Mouse (Mus musculus) forebrain, embryonic 14.5 days (tissue): ENCODE data around the gene Thrap3. TPM values are rescaled to one million over a fixed set of nuclear protein-coding genes. Genes with fewer than 3 reads are reported as not detected.

Source experiments
- ATAC-seq: fragments of 200-750 bp; cut with Nextera tagmentation; 2 replicates; pipeline ENCODE4 v1.8.0; 2017; ENCODE audit warnings: mild to moderate bottlenecking, moderate library complexity
- DNase-seq: peaks from one replicate; pipeline ENCODE4 v3.0.0-alpha.2; 2015; ENCODE audit warnings: low spot score
- H3K27ac ChIP-seq: fragments of 300-500 bp; sonication (generic); 2 replicates; pipeline ENCODE4 v1.5.1; 2014; ENCODE audit warnings: low read depth, mild to moderate bottlenecking, control low read depth, low read length, moderate library complexity
- H3K27me3 ChIP-seq: fragments of 300-500 bp; sonication (generic); replicated peaks from 2 replicates; pipeline ENCODE4 v1.6.1; 2014; ENCODE audit warnings: low read length, control low read depth, mixed read lengths; ENCODE audit not compliant: control insufficient read depth, insufficient read depth
- H3K36me3 ChIP-seq: fragments of 300-500 bp; sonication (generic); 2 replicates; pipeline ENCODE4 v1.6.1; 2014; ENCODE audit warnings: low read length, control low read depth; ENCODE audit not compliant: control insufficient read depth, insufficient read depth
- H3K4me1 ChIP-seq: fragments of 300-500 bp; sonication (generic); 2 replicates; pipeline ENCODE4 v1.6.1; 2014; ENCODE audit warnings: antibody characterized with exemption, low read length, control low read depth; ENCODE audit not compliant: control insufficient read depth, insufficient read depth
- H3K4me2 ChIP-seq: fragments of 300-500 bp; sonication (generic); 2 replicates; pipeline ENCODE4 v1.6.1; 2014; ENCODE audit warnings: mild to moderate bottlenecking, control low read depth, low read length
- H3K4me3 ChIP-seq: fragments of 300-500 bp; sonication (generic); 2 replicates; pipeline ENCODE4 v1.5.1; 2014; ENCODE audit warnings: low read depth, low read length, control low read depth
- H3K9ac ChIP-seq: fragments of 300-500 bp; sonication (generic); 2 replicates; pipeline ENCODE4 v1.6.1; 2014; ENCODE audit warnings: mild to moderate bottlenecking, low read length, control low read depth, moderate library complexity
- H3K9me3 ChIP-seq: fragments of 300-500 bp; sonication (generic); replicated peaks from 2 replicates; pipeline ENCODE4 v1.6.1; 2016; ENCODE audit warnings: low read length, control low read depth, mixed read lengths; ENCODE audit not compliant: control insufficient read depth
- WGBS: fragments of 180-500 bp; shearing (Covaris S2); extraction: QIAGEN DNeasy Blood & Tissue Kit; methylation state at CpG from one replicate; pipeline ENCODE4 v1.1.7; 2014; 5-methylcytosine and 5-hydroxymethylcytosine counted together
- polyA plus RNA-seq: library from polyadenylated mRNA; unstranded; fragments of >200 nt; fragmentation: Nextera tagmentation; extraction: Ambion mirVana; gene quantifications from 2 replicates; pipeline ENCODE4 v1.2.1, GENCODE M21; 2014

Thrap3 gene
- polyA plus RNA-seq, 1 experiment from 2014 or later, result 128 TPM

DNA sequence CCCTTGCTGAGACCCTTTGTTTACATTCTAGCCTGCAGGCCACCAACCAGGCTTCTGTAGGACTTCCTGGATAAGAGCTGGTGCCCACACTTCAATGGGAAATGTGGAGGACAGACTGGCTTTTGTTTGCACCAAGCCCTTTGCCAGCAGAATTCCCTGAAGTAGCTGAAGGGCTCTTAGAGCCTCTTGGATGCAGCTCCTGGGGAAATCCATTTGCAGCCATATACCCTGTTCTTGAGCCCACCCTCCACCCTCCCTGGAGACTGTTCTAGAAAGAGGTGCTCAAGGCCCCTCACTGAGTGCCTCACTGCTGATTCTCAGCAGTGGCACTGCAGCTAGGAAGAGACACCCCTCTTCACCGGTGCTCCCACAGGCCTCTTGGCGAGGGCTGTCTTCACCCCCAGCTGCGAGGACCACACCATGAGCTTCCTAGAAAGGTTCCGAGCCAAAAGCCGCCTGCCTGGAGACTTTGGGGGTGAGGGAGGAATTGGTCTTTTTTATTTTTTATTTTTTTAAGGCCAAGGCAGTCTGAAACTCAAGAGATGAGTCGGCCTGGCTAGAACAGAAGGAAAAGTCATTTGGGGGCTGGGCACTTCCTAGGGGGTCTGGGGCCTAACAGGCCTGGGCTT lies 69.8 kb downstream of the Thrap3 start:
- WGBS, result 84% methylated on average over 6 of the region's 6 CpGs
- no peaks in the 10 kb centered on the region for H3K27me3 ChIP-seq
- H3K4me2 ChIP-seq, result no peak overlapping the region
- no peak overlapping the region for H3K4me3 ChIP-seq
- DNase-seq, result no peak
- no peak for ATAC-seq
- no peak overlapping the region for H3K9ac ChIP-seq
- H3K4me1 ChIP-seq, result peaks cover 4% of the 10 kb centered on the region
- no peak overlapping the region for H3K27ac ChIP-seq
- H3K9me3 ChIP-seq, result no peaks in the 10 kb centered on the region
- H3K36me3 ChIP-seq, result peaks cover 63% of the 10 kb centered on the region

DNA sequence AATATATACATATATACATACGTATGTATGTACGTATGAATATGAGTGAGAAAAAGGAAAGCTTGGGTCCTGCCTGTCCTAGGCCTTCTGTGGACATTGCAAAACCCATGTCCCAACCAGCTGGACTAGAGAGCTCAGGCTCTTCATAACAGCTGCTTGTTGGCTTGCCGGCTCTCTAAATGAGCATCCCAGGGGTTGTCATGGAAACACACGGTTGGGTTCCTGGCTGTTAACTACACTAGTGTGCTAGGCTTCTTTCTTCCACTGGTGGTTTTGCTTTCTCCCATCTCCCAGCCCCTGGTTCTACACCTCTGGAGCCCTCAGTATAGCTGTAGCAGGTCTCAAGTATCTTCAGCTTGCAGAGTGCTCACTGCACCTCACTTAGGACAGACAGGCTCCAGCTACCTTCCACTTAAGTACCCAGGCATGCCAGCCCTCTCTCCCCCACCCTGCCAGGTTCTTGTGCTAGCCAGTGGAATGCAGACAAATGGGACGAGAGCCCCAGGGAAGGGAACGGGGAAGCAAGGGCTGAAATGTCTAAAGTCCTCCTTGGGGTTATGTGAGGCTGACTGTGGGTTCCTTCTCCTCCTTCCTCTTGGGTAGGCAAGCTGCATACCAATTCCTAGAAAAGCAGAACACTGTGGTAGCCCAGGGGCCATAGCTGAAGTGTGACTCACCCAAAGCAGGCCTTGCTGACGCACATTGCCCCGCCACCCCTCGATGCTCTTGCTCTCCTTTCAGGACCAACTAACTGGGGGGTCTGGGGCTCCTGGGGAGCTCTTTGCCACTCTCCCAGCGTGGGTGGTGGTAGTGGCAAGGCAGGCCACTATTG lies 71.1 kb downstream of the Thrap3 start:
- peak; percentile 77 for DNase-seq
- H3K27ac ChIP-seq, result peak overlapping the region; percentile 56; the same call in 1 of the 2 replicates

DNA sequence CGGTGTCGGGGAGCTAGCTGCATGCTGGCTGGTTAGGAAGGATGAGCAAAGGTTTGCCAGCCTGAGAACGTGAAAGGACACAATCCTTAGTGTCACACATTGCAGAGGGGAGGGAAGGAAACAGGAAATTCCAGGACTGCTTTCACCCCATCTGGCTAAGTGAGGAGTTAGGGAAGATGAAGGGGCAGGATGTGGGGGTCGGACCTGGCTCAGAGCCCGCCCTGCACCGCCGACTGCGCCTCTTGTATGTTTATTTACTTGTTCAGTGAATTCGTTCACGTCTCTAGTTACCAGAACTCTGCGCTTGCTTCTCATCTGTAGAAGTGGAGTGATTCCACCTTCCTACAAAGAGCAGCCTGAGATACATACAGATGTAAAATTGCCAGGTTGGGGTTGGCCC lies 72.1 kb downstream of the Thrap3 start:
- Histone ChIP-seq H3K27me3 (no peaks in the 10 kb centered on the region), H3K36me3 (peaks cover 57% of the 10 kb centered on the region), H3K9ac (no peak overlapping the region), H3K9me3 (no peaks in the 10 kb centered on the region), H3K27ac (no peak overlapping the region), H3K4me2 (no peak overlapping the region), H3K4me1 (peaks cover 4% of the 10 kb centered on the region), H3K4me3 (no peak overlapping the region)
- 84% methylated on average over 11 of the region's 11 CpGs for WGBS
- DNase-seq, result no peak
- ATAC-seq, result no peak

More for the DNA sequence above, 71.1 kb downstream of the Thrap3 start:
- Histone ChIP-seq H3K9me3 (no peaks in the 10 kb centered on the region), H3K27me3 (no peaks in the 10 kb centered on the region), H3K36me3 (peaks cover 56% of the 10 kb centered on the region), H3K4me3 (no peak overlapping the region), H3K4me1 (peaks cover 4% of the 10 kb centered on the region), H3K9ac (no peak overlapping the region), H3K4me2 (no peak overlapping the region)
- WGBS, result 59% methylated on average over 10 of the region's 10 CpGs
- peak; percentile 62; the same call in 1 of the 2 replicates for ATAC-seq

DNA sequence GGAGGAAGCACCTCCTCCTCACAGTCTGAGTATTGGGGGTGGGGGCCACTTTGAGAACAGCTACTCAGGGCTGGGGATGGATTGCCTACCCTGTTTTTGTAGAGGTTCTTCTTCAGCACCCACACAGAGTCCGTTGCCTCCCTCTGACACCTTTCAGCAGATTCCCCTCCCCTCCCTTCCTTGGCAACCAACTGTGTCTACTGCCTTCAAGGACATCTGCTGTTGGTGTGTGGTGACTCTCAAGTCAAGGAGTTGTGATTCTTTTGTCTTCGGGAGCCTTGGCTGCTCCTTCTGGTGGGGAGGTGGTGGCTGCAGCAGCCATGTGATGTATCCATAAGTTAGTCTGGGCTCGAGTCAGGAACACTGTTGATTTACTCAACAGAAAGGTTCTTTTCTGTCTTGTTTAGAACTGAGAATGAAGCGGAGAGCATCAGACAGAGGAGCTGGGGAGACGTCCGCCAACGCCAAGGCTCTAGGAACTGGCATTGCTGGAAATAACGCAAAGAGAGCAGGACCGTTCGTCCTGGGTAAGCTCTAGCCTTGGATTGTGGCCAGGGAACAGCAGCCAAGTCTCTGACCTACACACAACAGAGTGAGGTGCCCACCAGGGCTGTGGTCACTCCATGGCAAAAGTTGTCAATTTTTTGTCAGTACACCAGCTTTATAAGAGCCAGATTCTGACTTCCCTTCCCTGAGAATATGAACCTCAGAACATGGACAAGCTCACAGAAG lies 79.1 kb downstream of the Thrap3 start:
- DNase-seq (no peak), ATAC-seq (no peak)
- Histone ChIP-seq H3K4me1 (no peaks in the 10 kb centered on the region), H3K36me3 (peaks cover 42% of the 10 kb centered on the region), H3K9me3 (no peaks in the 10 kb centered on the region; the same call in 1 of the 2 replicates), H3K27me3 (no peaks in the 10 kb centered on the region), H3K4me3 (no peak overlapping the region), H3K9ac (no peak overlapping the region), H3K27ac (0 out of 2 replicates have a peak overlapping the region, but pooled peaks have one; percentile 5), H3K4me2 (no peak overlapping the region)
- WGBS, result 83% methylated on average over 10 of the region's 10 CpGs

DNA sequence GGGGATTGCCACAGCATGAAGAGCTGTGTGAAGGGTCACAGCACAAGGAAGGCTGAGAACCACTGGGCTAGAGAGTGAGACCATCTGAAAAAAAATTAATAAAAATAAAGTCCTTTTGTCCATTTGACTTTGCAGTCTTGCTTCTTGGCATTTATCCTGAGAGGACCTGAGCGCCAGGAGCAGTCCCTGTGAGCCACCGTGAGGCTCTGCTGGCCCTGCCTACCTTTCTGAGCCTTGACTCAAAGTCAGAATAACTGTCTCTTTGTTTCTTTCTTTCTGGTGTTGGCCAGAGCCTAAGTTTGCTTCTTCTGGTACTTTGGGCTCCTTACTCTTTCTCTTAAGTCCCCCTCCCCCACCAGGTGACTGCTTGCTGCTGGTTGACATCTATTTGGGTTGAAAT lies 82.1 kb downstream of the Thrap3 start:
- no peak overlapping the region for H3K27ac ChIP-seq
- ATAC-seq, result no peak
- no peak overlapping the region for H3K4me3 ChIP-seq
- DNase-seq, result no peak
- H3K9ac ChIP-seq, result no peak overlapping the region
- peaks cover 20% of the 10 kb centered on the region for H3K36me3 ChIP-seq
- no peaks in the 10 kb centered on the region for H3K27me3 ChIP-seq
- H3K4me2 ChIP-seq, result no peak overlapping the region
- WGBS, result 92% methylated on average over 2 of the region's 2 CpGs
- no peaks in the 10 kb centered on the region; the same call in 1 of the 2 replicates for H3K9me3 ChIP-seq
- H3K4me1 ChIP-seq, result no peaks in the 10 kb centered on the region

DNA sequence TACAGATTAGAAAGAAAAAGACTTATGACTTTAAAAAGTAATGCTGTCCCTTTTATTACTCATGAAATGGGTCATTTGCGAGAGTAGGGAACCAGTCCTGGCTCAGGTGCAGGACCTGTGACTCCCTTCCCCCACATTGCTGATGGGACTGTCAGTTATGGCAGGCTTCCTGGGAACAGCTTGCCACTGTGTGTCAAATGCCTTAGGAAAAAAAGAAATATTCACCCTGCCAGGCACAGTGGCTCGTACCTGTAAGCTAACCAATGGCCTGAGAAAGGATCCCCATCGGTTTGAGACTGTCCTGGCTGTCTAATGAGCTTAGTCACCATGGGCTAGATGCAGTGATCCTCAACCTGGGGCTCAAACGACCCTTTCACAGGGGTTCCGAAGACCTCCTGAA lies 82.5 kb downstream of the Thrap3 start:
- DNase-seq, result no peak
- Histone ChIP-seq H3K9me3 (no peaks in the 10 kb centered on the region; the same call in 1 of the 2 replicates), H3K27me3 (no peaks in the 10 kb centered on the region), H3K27ac (no peak overlapping the region), H3K4me3 (no peak overlapping the region), H3K4me1 (no peaks in the 10 kb centered on the region), H3K4me2 (no peak overlapping the region), H3K9ac (no peak overlapping the region), H3K36me3 (peaks cover 16% of the 10 kb centered on the region; the same call in 1 of the 2 replicates)
- ATAC-seq, result no peak
- 85% methylated on average over 5 of the region's 5 CpGs for WGBS

DNA sequence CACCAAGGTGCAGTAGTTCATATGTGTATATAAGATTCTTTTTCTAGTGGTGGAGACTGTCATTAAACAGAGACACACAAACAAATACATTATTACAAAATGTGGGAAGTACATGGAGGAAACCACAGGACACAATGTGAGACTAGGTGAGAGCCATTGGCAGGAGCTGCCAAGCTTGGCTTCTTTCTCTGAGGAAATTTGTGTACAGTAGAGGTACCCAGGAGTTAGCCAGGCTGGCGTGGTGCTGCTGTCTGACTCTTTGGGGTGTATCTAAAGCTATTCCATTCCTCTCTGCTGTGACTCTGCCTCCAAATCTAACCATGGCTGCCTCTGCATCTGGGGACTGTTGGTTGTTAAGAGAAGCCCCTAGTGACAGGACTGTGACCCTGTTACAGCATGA lies 83.5 kb downstream of the Thrap3 start:
- H3K27me3 ChIP-seq, result no peaks in the 10 kb centered on the region
- DNase-seq (no peak), ATAC-seq (no peak)
- peak overlapping the region; percentile 70 for H3K27ac ChIP-seq
- WGBS, result 89% methylated on average over 1 of the region's 1 CpGs
- H3K4me1 ChIP-seq, result no peaks in the 10 kb centered on the region
- H3K4me2 ChIP-seq, result no peak overlapping the region
- peaks cover 6% of the 10 kb centered on the region; the same call in 1 of the 2 replicates for H3K36me3 ChIP-seq
- H3K9me3 ChIP-seq, result no peaks in the 10 kb centered on the region; the same call in 1 of the 2 replicates
- no peak overlapping the region for H3K9ac ChIP-seq
- H3K4me3 ChIP-seq, result no peak overlapping the region

DNA sequence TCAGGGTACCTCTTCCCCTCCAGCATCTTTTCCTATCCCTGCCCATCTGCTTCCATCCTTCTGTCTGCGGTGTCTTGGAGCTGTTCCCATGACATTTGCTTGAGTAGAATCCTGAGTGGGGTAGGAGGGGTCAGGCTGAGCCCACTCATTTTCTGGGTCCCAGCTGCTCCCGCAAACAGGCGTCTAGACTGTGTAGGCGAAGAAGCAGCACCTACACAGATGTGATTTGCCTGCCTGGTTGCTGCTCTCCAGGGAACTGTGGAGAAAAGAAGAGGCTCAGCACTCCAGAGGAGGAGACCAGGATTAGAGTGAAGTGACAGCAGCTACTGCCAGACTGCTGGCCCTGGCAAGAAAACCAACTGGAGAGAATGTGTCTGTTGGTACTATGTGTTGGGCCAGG lies 83.9 kb downstream of the Thrap3 start:
- DNase-seq (peak; percentile 46), ATAC-seq (peak; percentile 61; the same call in 1 of the 2 replicates)
- 76% methylated on average over 4 of the region's 4 CpGs for WGBS
- Histone ChIP-seq H3K27me3 (no peaks in the 10 kb centered on the region), H3K9ac (no peak overlapping the region), H3K36me3 (0 out of 2 replicates have a peak, but pooled peaks cover 4% of the 10 kb centered on the region), H3K4me3 (no peak overlapping the region), H3K4me1 (no peaks in the 10 kb centered on the region), H3K27ac (peak overlapping the region; percentile 70), H3K9me3 (no peaks in the 10 kb centered on the region; the same call in 1 of the 2 replicates), H3K4me2 (no peak overlapping the region)
